ENCODE assay signal across 26 mouse cellular contexts in genomic region chr19:44903343-44904000, GRCm38 (mm10). TPM values are rescaled to one million over a fixed set of nuclear protein-coding genes. Genes with fewer than 3 reads are reported as not detected.
DNase-seq lines count a peak whose midpoint lies in the region; ATAC-seq and TF ChIP-seq lines count a peak whose summit lies in the region.
"Had no signal": no experiment of that assay in that cellular context is flagged by ENCODE, and none has a peak within 500 bp of the region (broad histone marks: within the 10 kb centered on the region; RNA-seq: fewer than 3 reads in every experiment).

No protein-coding gene starts in this region.

- H3K27ac ChIP-seq in forebrain, embryonic 11.5 days (ENCODE audit: low read depth, low read length) = no peak overlapping the region
- H3K27ac ChIP-seq in forebrain, postnatal 0 days (ENCODE audit: low read depth, low read length) = no peak overlapping the region
- peak overlapping the region; percentile 90 for H3K27ac ChIP-seq in kidney, embryonic 15.5 days
- H3K27ac ChIP-seq in embryonic facial prominence, embryonic 14.5 days (replicated peaks; ENCODE audit: low read depth, low read length) = peak overlapping the region; percentile 41; the same call in 1 of the 2 replicates
- H3K27ac ChIP-seq in stomach, embryonic 15.5 days = peak overlapping the region; percentile 80
- H3K27ac ChIP-seq: hindbrain, embryonic 12.5 days; hindbrain, postnatal 0 days; liver, embryonic 14.5 days had no signal

- no peak for TF ChIP-seq CTCF in forebrain, postnatal 0 days (IDR thresholded peaks at IDR 0.05; ENCODE audit: low read depth)

- H3K4me2 ChIP-seq in forebrain, embryonic 11.5 days (ENCODE audit: low read depth, low read length, severe bottlenecking) = no peak overlapping the region
- H3K4me2 ChIP-seq in forebrain, postnatal 0 days (ENCODE audit: low read depth) = no peak overlapping the region
- no peak overlapping the region for H3K4me2 ChIP-seq in kidney, embryonic 15.5 days
- H3K4me2 ChIP-seq in embryonic facial prominence, embryonic 14.5 days (ENCODE audit: low read depth, low read length) = no peak overlapping the region
- H3K4me2 ChIP-seq in stomach, embryonic 15.5 days = no peak overlapping the region
- H3K4me2 ChIP-seq: heart, embryonic 15.5 days; hindbrain, embryonic 12.5 days had no signal

- H3K4me1 ChIP-seq in forebrain, embryonic 11.5 days (replicated peaks; ENCODE audit: control insufficient read depth, insufficient read depth, low read length) = peaks cover 14% of the 10 kb centered on the region; the same call in 1 of the 2 replicates
- peaks cover 15% of the 10 kb centered on the region for H3K4me1 ChIP-seq in forebrain, postnatal 0 days (ENCODE audit: insufficient read depth)
- H3K4me1 ChIP-seq in kidney, embryonic 15.5 days = peaks cover 97% of the 10 kb centered on the region
- peaks cover 19% of the 10 kb centered on the region for H3K4me1 ChIP-seq in embryonic facial prominence, embryonic 14.5 days (ENCODE audit: control insufficient read depth, insufficient read depth, low read length)
- H3K4me1 ChIP-seq in stomach, embryonic 15.5 days = peaks cover 36% of the 10 kb centered on the region

- DNase-seq in forebrain, embryonic 11.5 days (ENCODE audit: low spot score) = peak; percentile 8
- DNase-seq in forebrain, postnatal 0 days = no peak
- no peak for DNase-seq in kidney, adult 18-20 months
- no peak for DNase-seq in embryonic facial prominence, embryonic 14.5 days (ENCODE audit: low spot score)
- DNase-seq in urinary bladder, postnatal 4 days (ENCODE audit: low spot score in 2 of 2) = no peak
- no peak for DNase-seq in testis, postnatal 10 days (ENCODE audit: low spot score)
- DNase-seq: adrenal gland, adult 8-10 months; cerebellum, adult 8-10 months; cerebellum, postnatal 25 days; heart, postnatal 36 days; kidney, adult 8-10 months; layer of hippocampus, postnatal 36 days; left cerebral cortex, postnatal 4 days; liver; lung, adult 2 months; lung, postnatal 10 days; midbrain, embryonic 14.5 days; thymus, postnatal 14 days had no signal

- H3K9ac ChIP-seq in forebrain, embryonic 11.5 days (ENCODE audit: low read length) = no peak overlapping the region
- H3K9ac ChIP-seq in forebrain, postnatal 0 days = no peak overlapping the region
- H3K9ac ChIP-seq in kidney, embryonic 15.5 days = no peak overlapping the region
- no peak overlapping the region for H3K9ac ChIP-seq in embryonic facial prominence, embryonic 14.5 days (ENCODE audit: low read depth, low read length)
- no peak overlapping the region for H3K9ac ChIP-seq in stomach, embryonic 15.5 days
- H3K9ac ChIP-seq: heart, embryonic 15.5 days; liver, embryonic 14.5 days had no signal

- WGBS in forebrain, embryonic 11.5 days = 77% methylated on average over 6 of the region's 6 CpGs
- 82% methylated on average over 6 of the region's 6 CpGs for WGBS in forebrain, postnatal 0 days
- WGBS in kidney, embryonic 15.5 days = 25% methylated on average over 6 of the region's 6 CpGs
- WGBS in embryonic facial prominence, embryonic 14.5 days = 61% methylated on average over 6 of the region's 6 CpGs
- 67% methylated on average over 6 of the region's 6 CpGs for WGBS in stomach, embryonic 15.5 days

- no peaks in the 10 kb centered on the region for H3K27me3 ChIP-seq in forebrain, embryonic 11.5 days (ENCODE audit: control insufficient read depth, insufficient read depth, low read length)
- no peaks in the 10 kb centered on the region for H3K27me3 ChIP-seq in forebrain, postnatal 0 days (ENCODE audit: insufficient read depth, low read length)
- H3K27me3 ChIP-seq in kidney, embryonic 15.5 days = no peaks in the 10 kb centered on the region
- H3K27me3 ChIP-seq in embryonic facial prominence, embryonic 14.5 days (replicated peaks; ENCODE audit: control insufficient read depth, insufficient read depth, low read length) = no peaks in the 10 kb centered on the region
- no peaks in the 10 kb centered on the region for H3K27me3 ChIP-seq in stomach, embryonic 15.5 days (replicated peaks)
- H3K27me3 ChIP-seq: heart, embryonic 15.5 days had no signal

- H3K36me3 ChIP-seq in forebrain, embryonic 11.5 days (ENCODE audit: control insufficient read depth, insufficient read depth, low read length) = no peaks in the 10 kb centered on the region
- no peaks in the 10 kb centered on the region for H3K36me3 ChIP-seq in forebrain, postnatal 0 days (ENCODE audit: insufficient read depth)
- no peaks in the 10 kb centered on the region for H3K36me3 ChIP-seq in kidney, embryonic 15.5 days
- H3K36me3 ChIP-seq in embryonic facial prominence, embryonic 14.5 days (ENCODE audit: control insufficient read depth, insufficient read depth, low read length) = no peaks in the 10 kb centered on the region
- no peaks in the 10 kb centered on the region for H3K36me3 ChIP-seq in stomach, embryonic 15.5 days
- H3K36me3 ChIP-seq: forebrain, embryonic 10.5 days; heart, embryonic 15.5 days; hindbrain, embryonic 12.5 days had no signal

- no peak for ATAC-seq in forebrain, embryonic 11.5 days (replicated peaks; ENCODE audit: low FRiP score)
- ATAC-seq in forebrain, postnatal 0 days = no peak
- peak; percentile 61; the same call in 1 of the 2 replicates for ATAC-seq in kidney, embryonic 15.5 days (replicated peaks; ENCODE audit: low FRiP score)
- ATAC-seq in embryonic facial prominence, embryonic 14.5 days (ENCODE audit: low read depth) = no peak
- no peak for ATAC-seq in stomach, embryonic 15.5 days (ENCODE audit: insufficient read depth, low FRiP score, low read depth)
- ATAC-seq: forebrain, embryonic 16.5 days; hindbrain, postnatal 0 days had no signal

- no peak overlapping the region for H3K4me3 ChIP-seq in forebrain, embryonic 11.5 days (ENCODE audit: low read depth, low read length)
- H3K4me3 ChIP-seq in forebrain, postnatal 0 days (ENCODE audit: low read depth, low read length) = no peak overlapping the region
- no peak overlapping the region for H3K4me3 ChIP-seq in kidney, embryonic 15.5 days (replicated peaks)
- H3K4me3 ChIP-seq in embryonic facial prominence, embryonic 14.5 days (ENCODE audit: low read depth, low read length) = no peak overlapping the region
- no peak overlapping the region for H3K4me3 ChIP-seq in stomach, embryonic 15.5 days (replicated peaks)
- H3K4me3 ChIP-seq: forebrain, embryonic 10.5 days; heart, embryonic 15.5 days; hindbrain, embryonic 12.5 days had no signal

- no peaks in the 10 kb centered on the region for H3K9me3 ChIP-seq in forebrain, embryonic 11.5 days (ENCODE audit: control insufficient read depth, low read length)
- H3K9me3 ChIP-seq in forebrain, postnatal 0 days (ENCODE audit: low read length) = no peaks in the 10 kb centered on the region
- H3K9me3 ChIP-seq in kidney, embryonic 15.5 days (replicated peaks) = no peaks in the 10 kb centered on the region
- no peaks in the 10 kb centered on the region for H3K9me3 ChIP-seq in embryonic facial prominence, embryonic 14.5 days (ENCODE audit: control insufficient read depth, low read length)
- H3K9me3 ChIP-seq in stomach, embryonic 15.5 days = no peaks in the 10 kb centered on the region
- H3K9me3 ChIP-seq: forebrain, embryonic 10.5 days; heart, embryonic 15.5 days; hindbrain, embryonic 12.5 days had no signal

RNA-seq across cellular contexts. Expression of gene Slf2, which starts 27.5 kb away (rescaled TPM):
- 55.6 and 59.3 TPM in 2 replicates for polyA plus RNA-seq in forebrain, embryonic 11.5 days (2014; fragmentation: Nextera tagmentation; extraction: Ambion mirVana)
- total RNA-seq in forebrain, postnatal 0 days (2014; rRNA removed) = 42.7 and 50.0 TPM in 2 replicates
- 11.1 and 16.1 TPM in 2 replicates for polyA plus RNA-seq in forebrain, postnatal 0 days (2015; fragmentation: Nextera tagmentation; extraction: Ambion mirVana)
- polyA plus RNA-seq in kidney, embryonic 15.5 days (2015; fragmentation: Nextera tagmentation; extraction: Ambion mirVana) = 40.5 and 40.6 TPM in 2 replicates
- polyA plus RNA-seq in embryonic facial prominence, embryonic 14.5 days (2014; fragmentation: Nextera tagmentation; extraction: Ambion mirVana) = 38.4 and 41.8 TPM in 2 replicates
- polyA plus RNA-seq in stomach, embryonic 15.5 days (2015; fragmentation: Nextera tagmentation; extraction: Ambion mirVana) = 33.0 and 35.1 TPM in 2 replicates

Comparison
In these comparisons a context has a peak if more than half of its experiments do, and no peak if none do; other contexts are left out.
1. H3K27ac ChIP-seq: peak in kidney, embryonic 15.5 days (single experiment), embryonic facial prominence, embryonic 14.5 days (single experiment) and stomach, embryonic 15.5 days (single experiment); none in forebrain, embryonic 11.5 days (single experiment) and forebrain, postnatal 0 days (single experiment).